Mouse (Mus musculus) MEL (cell line): ENCODE measurements at regions not wholly inside any gene's neighbourhood (a gene's known extent, or its start where the extent isn't known, plus 50 kb on each side); places are given as distances from the start of the nearest gene placed in this dataset.
"Not testable (repeated sequence)": the region's sequence is repeated elsewhere in the genome, so short reads cannot be mapped to it uniquely, and the experiment has no call there.

Experiments
- CTCF ChIP-seq, 3 experiments: IDR thresholded peaks in 2 of 3; conservative IDR thresholded peaks in 1 of 3; 2 replicates each; pipeline ENCODE4 v1.5.1; 2011 to 2012; ENCODE audit warnings: low read length in 3 of 3, low read depth in 2 of 3, mild to moderate bottlenecking in 2 of 3, improper control_type of control experiment in 1 of 3, inconsistent platforms in 1 of 3, mixed read lengths in 1 of 3, moderate library complexity in 1 of 3; ENCODE audit not compliant: control insufficient read depth in 1 of 3, insufficient read depth in 1 of 3, poor library complexity in 1 of 3, severe bottlenecking in 1 of 3
- TAL1 ChIP-seq: IDR thresholded peaks from 2 replicates; pipeline ENCODE4 v1.6.1; 2012; ENCODE audit warnings: mild to moderate bottlenecking, inconsistent platforms, low read length, moderate library complexity, mixed read lengths

DNA sequence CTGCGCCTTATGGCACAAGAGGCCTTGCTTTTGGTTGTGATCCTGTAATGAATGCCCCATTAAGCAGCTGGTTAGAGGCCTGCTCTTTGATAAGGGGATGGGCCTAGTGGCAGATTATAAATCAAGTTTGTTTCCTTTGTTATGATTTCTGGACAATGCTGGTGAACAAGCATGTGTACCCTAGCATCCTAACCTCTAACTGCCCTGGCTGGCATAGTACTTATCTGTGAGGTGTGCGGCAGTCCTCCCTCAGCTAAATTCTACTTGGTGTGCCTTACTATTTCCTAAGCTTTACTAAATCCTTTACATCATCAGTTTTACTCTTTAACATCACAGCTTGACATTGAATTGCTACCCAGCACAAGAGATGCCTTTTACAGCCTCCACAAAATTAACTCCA, 79.0 kb upstream of the Gm15446 start:
- not testable (repeated sequence) for TF ChIP-seq CTCF (IDR thresholded peaks at IDR 0.05 in 2 of 3, conservative IDR thresholded peaks at IDR 0.05 in 1 of 3; ENCODE audit: control insufficient read depth in 1 of 3, insufficient read depth in 1 of 3, low read depth in 2 of 3, low read length in 3 of 3, poor library complexity in 1 of 3, severe bottlenecking in 1 of 3); TAL1
